Mouse (Mus musculus) liver, adult 2 months (tissue): ENCODE data around the gene Inpp5f. TPM values are rescaled to one million over a fixed set of nuclear protein-coding genes. Genes with fewer than 3 reads are reported as not detected.

Source experiments
- DNase-seq: peaks from one replicate; pipeline ENCODE4 v3.0.0-alpha.2; 2011; ENCODE audit warnings: low read depth, low spot score; ENCODE audit errors: extremely low read depth
- H3K27ac ChIP-seq: fragments of 200-500 bp; replicated peaks from 2 replicates; pipeline ENCODE4 v1.5.1; 2012; ENCODE audit warnings: low read depth, mild to moderate bottlenecking, control low read depth, inconsistent platforms, low read length; ENCODE audit not compliant: insufficient read depth
- H3K27me3 ChIP-seq: fragments of 200-500 bp; 2 replicates; pipeline ENCODE4 v1.6.1; 2012; ENCODE audit warnings: mild to moderate bottlenecking, moderate library complexity, low read length, inconsistent platforms; ENCODE audit not compliant: control insufficient read depth, insufficient read depth
- H3K36me3 ChIP-seq: fragments of 200-500 bp; 2 replicates; pipeline ENCODE4 v1.6.1; 2012; ENCODE audit warnings: low read length, inconsistent platforms; ENCODE audit not compliant: control insufficient read depth, insufficient read depth
- H3K4me1 ChIP-seq: fragments of 200-500 bp; 2 replicates; pipeline ENCODE4 v1.6.1; 2011; ENCODE audit warnings: low read length; ENCODE audit not compliant: control insufficient read depth, insufficient read depth
- H3K4me3 ChIP-seq: fragments of 200-500 bp; 2 replicates; pipeline ENCODE4 v1.5.1; 2011; ENCODE audit warnings: low read depth, mild to moderate bottlenecking, control low read depth, low read length, moderate library complexity; ENCODE audit not compliant: insufficient read depth
- H3K79me2 ChIP-seq: fragments of 200-500 bp; 2 replicates; pipeline ENCODE4 v1.6.1; 2012; ENCODE audit warnings: inconsistent platforms, mild to moderate bottlenecking, low read length, moderate library complexity; ENCODE audit not compliant: control insufficient read depth, insufficient read depth
- H3K9ac ChIP-seq: fragments of 200-500 bp; 2 replicates; pipeline ENCODE4 v1.6.1; 2012; ENCODE audit warnings: low read depth, mild to moderate bottlenecking, control low read depth, inconsistent platforms, low read length
- CTCF ChIP-seq: fragments of 200-500 bp; IDR thresholded peaks from 2 replicates; pipeline ENCODE4 v1.5.1; 2011; ENCODE audit warnings: low read depth, low read length, control low read depth
- POLR2A ChIP-seq: fragments of 200-500 bp; IDR thresholded peaks from 2 replicates; pipeline ENCODE4 v1.6.1; 2011; ENCODE audit warnings: low read length, control low read depth; ENCODE audit not compliant: insufficient read depth; ENCODE audit errors: extremely low read depth
- WGBS: fragments of 180-500 bp; shearing (Covaris S2); methylation state at CpG from one replicate; pipeline ENCODE4 v1.1.7; 2018; 5-methylcytosine and 5-hydroxymethylcytosine counted together
- polyA plus RNA-seq: library from polyadenylated mRNA; depleted of rRNA; stranded (reverse); fragments of >200 nt; gene quantifications from 2 replicates; pipeline ENCODE4 v1.2.3, GENCODE M21; 2012
- total RNA-seq: library from RNA; depleted of rRNA; stranded (reverse); fragments of >200 nt; gene quantifications from 2 replicates; pipeline ENCODE4 v1.2.3, GENCODE M21; 2014

Inpp5f gene
- total and polyA plus RNA-seq, 2 experiments: 5.5 to 13.1 TPM

DNA sequence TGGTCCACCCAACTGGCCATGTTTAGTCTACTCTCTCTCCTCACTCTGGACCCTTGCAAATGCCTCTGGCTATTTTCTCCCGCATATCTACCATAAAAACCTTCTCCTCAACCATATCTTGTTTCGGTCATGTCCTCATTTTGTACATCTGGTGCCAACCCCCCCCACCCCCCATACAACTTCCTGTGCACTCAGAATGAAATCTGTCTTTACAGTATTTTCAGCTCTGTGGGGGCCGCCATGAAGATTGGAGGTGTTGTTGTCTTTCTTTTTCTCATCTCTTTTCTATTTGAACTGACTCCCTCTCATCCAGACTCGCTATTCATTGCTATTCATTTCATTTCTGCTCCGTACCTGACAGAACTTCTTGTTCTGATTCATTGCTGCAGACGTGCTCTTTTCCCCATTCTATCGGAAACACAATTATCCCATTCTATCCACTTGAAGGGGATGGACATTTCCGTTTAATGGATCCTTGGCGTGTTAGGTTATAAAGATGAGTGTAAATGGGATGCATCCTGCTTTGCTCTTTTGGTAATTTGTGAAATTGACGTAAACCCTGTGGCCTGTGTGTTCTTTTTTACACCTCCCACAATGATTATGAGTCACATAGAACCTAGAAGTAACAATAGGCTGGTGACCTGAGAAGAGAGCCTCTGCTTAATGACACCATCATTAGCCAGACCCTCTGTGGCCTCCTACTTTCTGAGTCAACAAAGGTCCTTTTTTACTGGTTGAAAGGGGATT lies 32.8 kb upstream of the Inpp5f start:
- Histone ChIP-seq H3K79me2 (no peaks in the 10 kb centered on the region), H3K4me3 (no peak overlapping the region), H3K9ac (no peak overlapping the region), H3K4me1 (no peaks in the 10 kb centered on the region), H3K27me3 (no peaks in the 10 kb centered on the region), H3K27ac (no peak overlapping the region), H3K36me3 (no peaks in the 10 kb centered on the region)
- no peak for TF ChIP-seq CTCF
- TF ChIP-seq POLR2A: no peak
- no peak for DNase-seq
- WGBS: 93% methylated on average over 10 of the region's 10 CpGs

DNA sequence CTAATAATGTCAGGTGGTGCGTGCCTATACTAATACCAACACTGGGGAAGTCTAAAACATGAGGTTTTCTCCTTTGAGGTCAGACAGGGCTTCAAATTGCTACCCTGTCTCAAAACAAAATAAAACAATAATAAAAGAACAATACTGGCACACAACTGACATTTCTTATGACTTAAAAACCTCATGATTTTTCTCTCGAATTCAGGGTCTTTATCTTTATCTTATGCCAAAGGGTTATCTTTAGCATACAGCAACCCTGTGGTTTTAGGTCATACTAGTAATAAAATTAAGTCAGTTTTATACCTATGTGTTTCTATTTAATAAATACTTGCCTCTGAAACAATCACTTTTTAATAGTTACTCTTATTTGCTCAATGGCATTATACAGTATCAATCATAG lies 31.7 kb upstream of the Inpp5f start:
- Histone ChIP-seq H3K4me3 (no peak overlapping the region), H3K4me1 (no peaks in the 10 kb centered on the region), H3K79me2 (no peaks in the 10 kb centered on the region), H3K27ac (no peak overlapping the region), H3K27me3 (no peaks in the 10 kb centered on the region), H3K36me3 (no peaks in the 10 kb centered on the region), H3K9ac (no peak overlapping the region)
- no peak for DNase-seq
- no peak for TF ChIP-seq POLR2A
- TF ChIP-seq CTCF: no peak
- WGBS: 81% methylated on average over 2 of the region's 2 CpGs

DNA sequence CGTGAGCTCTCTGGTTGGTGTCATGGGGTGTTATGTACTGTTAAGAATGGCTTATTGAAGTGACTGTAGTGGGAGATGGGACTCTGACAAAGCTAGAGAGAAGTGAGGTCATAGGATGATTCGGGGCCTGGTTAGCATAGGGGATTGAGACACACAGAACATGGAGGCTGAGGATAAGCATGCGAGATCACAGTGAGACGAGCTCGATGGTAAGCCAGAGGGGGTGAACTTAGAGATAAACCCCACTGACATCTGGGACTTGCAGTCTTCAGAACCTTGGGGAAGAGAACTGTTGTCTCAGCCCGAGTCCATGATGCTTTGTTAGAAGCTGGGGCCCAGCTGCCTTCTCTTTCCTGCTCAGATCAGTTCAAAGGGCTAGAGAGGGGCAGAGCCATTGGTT lies 30.8 kb upstream of the Inpp5f start:
- H3K79me2 ChIP-seq: no peaks in the 10 kb centered on the region
- no peak for DNase-seq
- H3K9ac ChIP-seq: no peak overlapping the region
- no peak overlapping the region for H3K4me3 ChIP-seq
- no peaks in the 10 kb centered on the region for H3K27me3 ChIP-seq
- WGBS: 96% methylated on average over 6 of the region's 6 CpGs
- no peaks in the 10 kb centered on the region for H3K36me3 ChIP-seq
- H3K27ac ChIP-seq: no peak overlapping the region
- no peaks in the 10 kb centered on the region for H3K4me1 ChIP-seq
- TF ChIP-seq POLR2A (no peak), CTCF (no peak)

DNA sequence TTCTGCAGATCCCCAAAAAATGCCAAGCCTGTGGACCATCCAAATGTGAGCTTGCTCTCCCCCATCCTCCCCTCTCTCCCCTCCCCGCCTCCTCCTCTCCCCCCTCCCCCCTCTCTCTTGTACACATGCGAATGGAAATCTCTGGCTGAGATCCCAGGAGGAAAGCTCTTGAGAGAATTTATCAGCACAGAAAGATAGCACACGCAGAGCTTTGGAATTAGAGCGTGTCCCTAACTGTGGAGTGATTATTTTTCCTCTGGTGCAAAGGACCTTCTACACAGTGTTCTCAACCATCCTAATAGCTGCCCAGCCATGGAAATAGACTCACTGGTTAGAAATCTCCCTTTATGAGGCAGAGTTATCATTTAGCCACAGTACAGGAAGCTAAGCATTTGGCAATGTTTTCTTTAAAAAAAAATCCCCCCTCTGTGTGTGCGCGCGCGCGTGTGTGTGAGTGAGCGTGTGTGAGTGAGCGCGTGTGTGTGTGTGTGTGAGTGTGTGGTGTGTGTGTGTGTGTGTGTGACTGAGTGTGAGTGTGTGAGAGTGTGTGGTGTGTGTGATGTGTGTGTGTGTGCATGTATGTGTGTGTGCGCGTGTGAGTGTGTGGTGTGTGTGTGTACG lies 29.2 kb upstream of the Inpp5f start:
- no peak for TF ChIP-seq POLR2A
- no peak for TF ChIP-seq CTCF
- H3K27ac ChIP-seq: no peak overlapping the region
- H3K36me3 ChIP-seq: no peaks in the 10 kb centered on the region
- H3K27me3 ChIP-seq: no peaks in the 10 kb centered on the region
- H3K79me2 ChIP-seq: no peaks in the 10 kb centered on the region
- no peak for DNase-seq
- 75% methylated on average over 14 of the region's 15 CpGs for WGBS
- no peak overlapping the region for H3K9ac ChIP-seq
- no peak overlapping the region for H3K4me3 ChIP-seq
- no peaks in the 10 kb centered on the region for H3K4me1 ChIP-seq

DNA sequence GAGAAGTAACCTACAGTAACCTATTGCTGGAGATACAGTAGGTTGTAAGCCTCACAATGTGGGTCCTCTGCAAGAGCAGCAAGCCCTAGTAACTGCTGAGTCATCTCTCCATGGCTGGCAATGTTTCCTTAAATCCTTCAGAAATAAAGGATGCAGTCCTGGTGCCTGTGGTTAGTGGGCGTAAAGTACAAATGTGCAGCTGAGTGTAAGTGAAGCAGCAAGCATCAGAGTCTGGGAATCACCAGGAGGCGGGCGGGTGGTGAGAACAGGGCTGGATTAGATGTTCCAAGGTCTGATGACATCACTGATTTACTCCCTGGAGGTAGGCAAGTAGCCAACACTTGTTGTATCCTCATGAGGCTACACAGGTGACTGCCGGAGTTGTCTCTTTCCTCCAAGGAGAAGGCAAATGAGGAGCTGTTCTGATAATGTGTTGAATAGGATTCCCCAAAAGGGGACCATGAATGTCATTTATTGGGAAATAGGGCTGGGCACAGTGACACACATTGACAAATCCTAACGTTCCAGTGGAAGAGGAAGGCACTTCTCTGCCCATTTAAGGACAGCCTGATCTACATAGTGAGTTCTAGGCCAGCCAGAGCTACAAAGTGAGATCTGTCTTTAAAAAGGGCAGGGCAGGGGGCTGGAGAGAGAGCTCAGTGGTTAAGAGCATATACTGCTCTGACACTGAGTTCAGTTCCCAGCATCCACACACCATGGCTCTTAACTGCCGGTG lies 27.7 kb upstream of the Inpp5f start:
- H3K4me3 ChIP-seq: no peak overlapping the region
- no peak for DNase-seq
- no peak overlapping the region for H3K9ac ChIP-seq
- H3K36me3 ChIP-seq: no peaks in the 10 kb centered on the region
- H3K79me2 ChIP-seq: no peaks in the 10 kb centered on the region
- H3K27me3 ChIP-seq: no peaks in the 10 kb centered on the region
- no peak overlapping the region for H3K27ac ChIP-seq
- no peaks in the 10 kb centered on the region for H3K4me1 ChIP-seq
- 77% methylated on average over 6 of the region's 6 CpGs for WGBS
- TF ChIP-seq CTCF (no peak), POLR2A (no peak)
